Mouse (Mus musculus) myocyte (in vitro differentiated cells): ENCODE measurements at regions not wholly inside any gene's neighbourhood (a gene's known extent, or its start where the extent isn't known, plus 50 kb on each side); places are given as distances from the start of the nearest gene placed in this dataset.

Experiments used
- E2F4 ChIP-seq: IDR thresholded peaks from one replicate; pipeline ENCODE4 v1.6.1; 2011; ENCODE audit warnings: mild to moderate bottlenecking, control low read depth, moderate library complexity; ENCODE audit not compliant: insufficient read depth
- MAX ChIP-seq: IDR thresholded peaks from one replicate; pipeline ENCODE4 v1.6.1; 2011; ENCODE audit warnings: low read depth, mild to moderate bottlenecking, control low read depth
- POLR2A ChIP-seq: IDR thresholded peaks from one replicate; pipeline ENCODE4 v1.6.1; 2011; ENCODE audit warnings: low read depth, mild to moderate bottlenecking, control low read depth, moderate library complexity; ENCODE audit not compliant: insufficient read length
- SRF ChIP-seq: IDR thresholded peaks from one replicate; pipeline ENCODE4 v1.6.1; 2011; ENCODE audit warnings: low read depth; ENCODE audit not compliant: control insufficient read depth, insufficient read length
- TCF3 ChIP-seq: IDR thresholded peaks from one replicate; pipeline ENCODE4 v1.6.1; 2011; ENCODE audit warnings: low read depth, control low read depth; ENCODE audit not compliant: insufficient read length

DNA sequence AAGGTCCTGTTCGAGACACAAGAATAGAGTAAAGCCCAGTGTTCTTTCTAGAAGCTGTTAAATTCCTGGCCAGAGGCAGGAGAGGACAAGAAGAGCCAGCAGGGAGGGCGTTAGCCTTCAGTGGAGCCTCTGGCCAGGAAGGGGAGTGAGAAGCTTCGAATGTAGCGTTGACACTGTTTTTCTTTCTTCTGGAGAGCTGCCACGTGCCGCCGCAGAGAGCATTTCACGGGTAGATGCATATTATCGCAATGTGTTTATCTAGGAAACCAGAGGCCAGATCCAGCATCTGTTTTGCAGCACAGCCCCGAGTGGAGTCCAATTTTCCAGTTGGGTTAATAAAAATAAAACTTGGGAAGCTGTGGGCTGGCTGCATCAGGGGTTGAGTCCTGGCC lies 61.3 kb upstream of the Ampd3 start:
- TF ChIP-seq E2F4, result no peak
- TF ChIP-seq POLR2A, result no peak
- TF ChIP-seq MAX, result no peak
- no peak for TF ChIP-seq TCF3
- TF ChIP-seq SRF, result no peak
